Mouse (Mus musculus) limb, embryonic 10.5 days (tissue): ENCODE results near the gene Tcf12. TPM values are rescaled to one million over a fixed set of nuclear protein-coding genes. Genes with fewer than 3 reads are reported as not detected.

Source experiments
- microRNA-seq: library from miRNA; unstranded; fragments of <30 nt; microRNA quantifications from one replicate; pipeline ENCODE4, GENCODE M21; 2017
- polyA plus RNA-seq: library from polyadenylated mRNA; unstranded; fragments of >200 nt; fragmentation: Nextera tagmentation; extraction: Ambion mirVana; gene quantifications from 2 replicates; pipeline ENCODE4 v1.2.1, GENCODE M21; 2016

The Tcf12 gene
- polyA plus RNA-seq, 1 experiment from 2014 or later: 216 TPM

Small RNA genes within 50 kb of the gene (microRNA-seq; reads per million reads assigned to microRNA genes)
- gene Gm27450: not detected

Other genes with a start within 250 kb of the Tcf12 start
- 43.2 and 51.8 TPM in 2 replicates for gene Zfp280d, start 163.0 kb upstream of the Tcf12 start, polyA plus RNA-seq